Mouse (Mus musculus) CD4-positive, CD25-positive, alpha-beta regulatory T cell, adult 9 weeks (primary cell): ENCODE measurements around the gene AC134908.4. TPM values are rescaled to one million over a fixed set of nuclear protein-coding genes. Genes with fewer than 3 reads are reported as not detected.

Experiments
- polyA plus RNA-seq: library from polyadenylated mRNA; unstranded; fragments of 100-300 nt; shearing (Covaris generic); gene quantifications from one replicate; pipeline ENCODE4 v1.2.1, GENCODE M21; 2017

AC134908.4 gene
- polyA plus RNA-seq: not detected

GRCm38 (mm10) chr17:25795609-25796092 lies at the start of gene AC134908.4:
AC134908.4 (minus strand) TSS chr17:25795659.

GRCm38 (mm10) chr17:25844396-25844901 lies 49.0 kb upstream of the AC134908.4 start, which contains the start of gene Rhot2:
Rhot2 (minus strand) TSS chr17:25844851.

GRCm38 (mm10) chr17:25841117-25841880 lies 45.8 kb upstream of the AC134908.4 start, which contains the start of gene Gm20683:
Gm20683 (minus strand) TSS chr17:25841763.

GRCm38 (mm10) chr17:25837076-25837410 lies 41.6 kb upstream of the AC134908.4 start, which contains the start of gene Rhbdl1:
Rhbdl1 (minus strand) TSS chr17:25837295.

GRCm38 (mm10) chr17:25833291-25833663 lies 37.8 kb upstream of the AC134908.4 start, which contains the start of gene Stub1:
Stub1 (minus strand) TSS chr17:25833404.

GRCm38 (mm10) chr17:25828712-25829557 lies 33.5 kb upstream of the AC134908.4 start, which contains the start of gene Jmjd8:
Jmjd8 (plus strand) TSS chr17:25828867.

GRCm38 (mm10) chr17:25823452-25823851 lies 28.0 kb upstream of the AC134908.4 start, which contains the start of gene Wdr24:
Wdr24 (plus strand) TSS chr17:25823627.

GRCm38 (mm10) chr17:25808789-25809605 lies 13.5 kb upstream of the AC134908.4 start, which contains the start of gene Fbxl16:
Fbxl16 (plus strand) TSS chr17:25809085.

GRCm38 (mm10) chr17:25796951-25797369 lies 1.5 kb upstream of the AC134908.4 start, which contains the start of gene Metrn:
Metrn (minus strand) TSS chr17:25797136.

GRCm38 (mm10) chr17:25792615-25793014 lies 2.8 kb downstream of the AC134908.4 start, which contains the start of gene Fam173a:
Fam173a (minus strand) TSS chr17:25792901.

GRCm38 (mm10) chr17:25786280-25786679 lies 9.2 kb downstream of the AC134908.4 start, which contains the start of gene Ccdc78:
Ccdc78 (plus strand) TSS chr17:25786580.

GRCm38 (mm10) chr17:25785281-25785745 lies 10.1 kb downstream of the AC134908.4 start, which contains the start of gene Haghl:
Haghl (minus strand) TSS chr17:25785673.

GRCm38 (mm10) chr17:25773549-25774120 lies 21.8 kb downstream of the AC134908.4 start, which contains the start of gene Narfl:
Narfl (plus strand) TSS chr17:25773776.

GRCm38 (mm10) chr17:25754241-25754640 lies 41.2 kb downstream of the AC134908.4 start, which contains the start of gene Msln:
Msln (minus strand) TSS chr17:25754378.

Other genes with a start within 250 kb of the AC134908.4 start
- not detected for gene Sox8, start 225.0 kb downstream of the AC134908.4 start, polyA plus RNA-seq
- gene Lmf1, start 216.6 kb downstream of the AC134908.4 start, polyA plus RNA-seq: 29.4 TPM
- gene Gng13, start 78.5 kb downstream of the AC134908.4 start, polyA plus RNA-seq: not detected
- 5.8 TPM for gene Chtf18, start 68.2 kb downstream of the AC134908.4 start, polyA plus RNA-seq
- 20.1 TPM for gene Rpusd1, start 68.0 kb downstream of the AC134908.4 start, polyA plus RNA-seq
- gene Mslnl, start 59.6 kb downstream of the AC134908.4 start, polyA plus RNA-seq: not detected
- not detected for gene Msln, start 41.3 kb downstream of the AC134908.4 start, polyA plus RNA-seq
- gene Narfl, start 21.9 kb downstream of the AC134908.4 start, polyA plus RNA-seq: 29.9 TPM
- 59.1 TPM for gene Haghl, start 10.0 kb downstream of the AC134908.4 start, polyA plus RNA-seq
- 0.52 TPM for gene Ccdc78, start 9.1 kb downstream of the AC134908.4 start, polyA plus RNA-seq
- 259 TPM for gene Fam173a, start 2.8 kb downstream of the AC134908.4 start, polyA plus RNA-seq
- gene Metrn, start 1.5 kb upstream of the AC134908.4 start, polyA plus RNA-seq: 7.7 TPM
- not detected for gene Fbxl16, start 13.4 kb upstream of the AC134908.4 start, polyA plus RNA-seq
- gene Wdr24, start 28.0 kb upstream of the AC134908.4 start, polyA plus RNA-seq: 46.8 TPM
- gene Jmjd8, start 33.2 kb upstream of the AC134908.4 start, polyA plus RNA-seq: 44.0 TPM
- 63.7 TPM for gene Stub1, start 37.7 kb upstream of the AC134908.4 start, polyA plus RNA-seq
- gene Rhbdl1, start 41.6 kb upstream of the AC134908.4 start, polyA plus RNA-seq: 0.27 TPM
- 0.48 TPM for gene Gm20683, start 46.1 kb upstream of the AC134908.4 start, polyA plus RNA-seq
- gene Rhot2, start 49.2 kb upstream of the AC134908.4 start, polyA plus RNA-seq: 45.1 TPM
- 6.7 TPM for gene Wdr90, start 65.8 kb upstream of the AC134908.4 start, polyA plus RNA-seq
- gene Mcrip2, start 73.1 kb upstream of the AC134908.4 start, polyA plus RNA-seq: 2.4 TPM
- gene Mettl26, start 79.4 kb upstream of the AC134908.4 start, polyA plus RNA-seq: 112 TPM
- gene Wfikkn1, start 85.2 kb upstream of the AC134908.4 start, polyA plus RNA-seq: 1.5 TPM
- 5.6 TPM for gene Rab40c, start 124.1 kb upstream of the AC134908.4 start, polyA plus RNA-seq
- 63.9 TPM for gene Pigq, start 149.3 kb upstream of the AC134908.4 start, polyA plus RNA-seq
- gene Nhlrc4, start 149.3 kb upstream of the AC134908.4 start, polyA plus RNA-seq: not detected
- gene A930017K11Rik, start 156.9 kb upstream of the AC134908.4 start, polyA plus RNA-seq: not detected
- 14.6 TPM for gene Capn15, start 190.1 kb upstream of the AC134908.4 start, polyA plus RNA-seq